Mouse (Mus musculus): Measurements from ENCODE around the gene Dr1.

GRCm38 (mm10) chr5:108224077-108224476 lies 44.6 kb upstream of the Dr1 start:
- TF ChIP-seq CTCF (IDR thresholded peaks at IDR 0.05; ENCODE audit: insufficient read depth, low read depth, low read length) (no peak), POLR2A (IDR thresholded peaks at IDR 0.05; ENCODE audit: insufficient read depth, low read depth, low read length) (no peak)

Data from olfactory bulb, adult 2 months (tissue).